Mouse (Mus musculus) heart, adult 2 months (tissue): ENCODE measurements around the gene Grid2. TPM values are rescaled to one million over a fixed set of nuclear protein-coding genes. Genes with fewer than 3 reads are reported as not detected.

Source experiments
- DNase-seq, 2 experiments: peaks; one replicate each; pipeline ENCODE4 v3.0.0; 2021
- H3K27ac ChIP-seq: fragments of 200-600 bp; 2 replicates; pipeline ENCODE4 v1.8.1; 2022
- H3K27me3 ChIP-seq: fragments of 200-500 bp; 2 replicates; pipeline ENCODE4 v1.6.1; 2012; ENCODE audit warnings: mild to moderate bottlenecking, low read length, inconsistent platforms, mixed read lengths; ENCODE audit not compliant: control insufficient read depth, insufficient read depth
- H3K36me3 ChIP-seq: fragments of 200-500 bp; 2 replicates; pipeline ENCODE4 v1.6.1; 2012; ENCODE audit warnings: low read length, inconsistent platforms; ENCODE audit not compliant: control insufficient read depth, insufficient read depth
- H3K4me1 ChIP-seq: fragments of 200-500 bp; 2 replicates; pipeline ENCODE4 v1.6.1; 2011; ENCODE audit warnings: low read length; ENCODE audit not compliant: control insufficient read depth, insufficient read depth
- H3K4me3 ChIP-seq: fragments of 200-600 bp; 2 replicates; pipeline ENCODE4 v1.8.1; 2022
- H3K79me2 ChIP-seq: fragments of 200-500 bp; replicated peaks from 2 replicates; pipeline ENCODE4 v1.6.1; 2012; ENCODE audit warnings: mild to moderate bottlenecking, inconsistent platforms, low read length, moderate library complexity, mixed read lengths; ENCODE audit not compliant: control insufficient read depth, insufficient read depth
- H3K9ac ChIP-seq: fragments of 200-500 bp; 2 replicates; pipeline ENCODE4 v1.6.1; 2012; ENCODE audit warnings: low read depth, mild to moderate bottlenecking, control low read depth, inconsistent platforms, low read length, mixed read lengths
- CTCF ChIP-seq: fragments of 200-600 bp; IDR thresholded peaks from 2 replicates; pipeline ENCODE4 v1.8.1; 2022; ENCODE audit warnings: antibody characterized with exemption, mild to moderate bottlenecking, moderate library complexity
- EP300 ChIP-seq: fragments of 200-500 bp; IDR thresholded peaks from 2 replicates; pipeline ENCODE4 v1.6.1; 2011; ENCODE audit warnings: low read depth, low read length, control low read depth; ENCODE audit not compliant: insufficient read depth
- POLR2A ChIP-seq: fragments of 200-500 bp; IDR thresholded peaks from 2 replicates; pipeline ENCODE4 v1.6.1; 2011; ENCODE audit warnings: mild to moderate bottlenecking, low read depth, low read length, control low read depth; ENCODE audit not compliant: insufficient read depth
- WGBS: fragments of 180-500 bp; shearing (Covaris S2); methylation state at CpG from one replicate; pipeline ENCODE4 v1.1.7; 2018; 5-methylcytosine and 5-hydroxymethylcytosine counted together
- intact Hi-C: fragments of 180-260 bp; cut with DNase I; formaldehyde crosslinking; loops from one replicate; pipeline ENCODE4 v1.15.1; 2025
- polyA plus RNA-seq: library from polyadenylated mRNA; depleted of rRNA; stranded (reverse); fragments of >200 nt; gene quantifications from 2 replicates; pipeline ENCODE4 v1.2.3, GENCODE M21; 2012
- total RNA-seq, 2 experiments: library from RNA; stranded (reverse); gene quantifications; 2 replicates each; pipeline ENCODE4 v1.2.3; 2021

Grid2 gene
- total and polyA plus RNA-seq, 3 experiments, result 0.05 to 0.08 TPM; not detected in 1

GRCm38 (mm10) chr6:63259764-63260163 is 4.1 kb downstream of the Grid2 start:
- no peaks in the 10 kb centered on the region for H3K4me1 ChIP-seq
- no peaks in the 10 kb centered on the region for H3K79me2 ChIP-seq
- no peak overlapping the region for H3K9ac ChIP-seq
- TF ChIP-seq POLR2A, result no peak
- TF ChIP-seq EP300, result no peak
- TF ChIP-seq CTCF, result no peak
- H3K27me3 ChIP-seq, result peaks cover 12% of the 10 kb centered on the region
- DNase-seq, result no peak
- no peak overlapping the region for H3K27ac ChIP-seq
- intact Hi-C loops, result no loop called here
- no peak overlapping the region for H3K4me3 ChIP-seq
- WGBS, result 67% methylated on average over 9 of the region's 9 CpGs
- no peaks in the 10 kb centered on the region for H3K36me3 ChIP-seq

GRCm38 (mm10) chr6:63284419-63284818 is 28.7 kb downstream of the Grid2 start:
- DNase-seq, result no peak
- Histone ChIP-seq H3K4me3 (no peak overlapping the region), H3K79me2 (no peaks in the 10 kb centered on the region), H3K27ac (no peak overlapping the region), H3K27me3 (no peaks in the 10 kb centered on the region), H3K9ac (no peak overlapping the region), H3K4me1 (no peaks in the 10 kb centered on the region), H3K36me3 (no peaks in the 10 kb centered on the region)
- WGBS, result 67% methylated on average over 1 of the region's 1 CpGs
- intact Hi-C loops, result no loop called here
- no peak for TF ChIP-seq CTCF
- no peak for TF ChIP-seq POLR2A
- no peak for TF ChIP-seq EP300

GRCm38 (mm10) chr6:63342438-63343004 is 86.8 kb downstream of the Grid2 start:
- Histone ChIP-seq H3K9ac (no peak overlapping the region), H3K27me3 (no peaks in the 10 kb centered on the region), H3K36me3 (no peaks in the 10 kb centered on the region), H3K27ac (no peak overlapping the region), H3K4me3 (no peak overlapping the region), H3K79me2 (no peaks in the 10 kb centered on the region), H3K4me1 (no peaks in the 10 kb centered on the region)
- DNase-seq, result no peak
- WGBS, result 72% methylated on average over 3 of the region's 3 CpGs
- TF ChIP-seq CTCF (no peak), POLR2A (no peak)
- intact Hi-C loops, result no loop called here

GRCm38 (mm10) chr6:63347015-63347414 is 91.3 kb downstream of the Grid2 start:
- H3K27ac ChIP-seq, result no peak overlapping the region
- H3K36me3 ChIP-seq, result no peaks in the 10 kb centered on the region
- intact Hi-C loops, result no loop called here
- H3K4me1 ChIP-seq, result no peaks in the 10 kb centered on the region
- no peak for TF ChIP-seq CTCF
- no peak for TF ChIP-seq EP300
- no peak for TF ChIP-seq POLR2A
- no peak overlapping the region for H3K4me3 ChIP-seq
- DNase-seq, result no peak
- 81% methylated on average over 1 of the region's 1 CpGs for WGBS
- H3K27me3 ChIP-seq, result no peaks in the 10 kb centered on the region
- H3K79me2 ChIP-seq, result no peaks in the 10 kb centered on the region
- H3K9ac ChIP-seq, result no peak overlapping the region

DNA sequence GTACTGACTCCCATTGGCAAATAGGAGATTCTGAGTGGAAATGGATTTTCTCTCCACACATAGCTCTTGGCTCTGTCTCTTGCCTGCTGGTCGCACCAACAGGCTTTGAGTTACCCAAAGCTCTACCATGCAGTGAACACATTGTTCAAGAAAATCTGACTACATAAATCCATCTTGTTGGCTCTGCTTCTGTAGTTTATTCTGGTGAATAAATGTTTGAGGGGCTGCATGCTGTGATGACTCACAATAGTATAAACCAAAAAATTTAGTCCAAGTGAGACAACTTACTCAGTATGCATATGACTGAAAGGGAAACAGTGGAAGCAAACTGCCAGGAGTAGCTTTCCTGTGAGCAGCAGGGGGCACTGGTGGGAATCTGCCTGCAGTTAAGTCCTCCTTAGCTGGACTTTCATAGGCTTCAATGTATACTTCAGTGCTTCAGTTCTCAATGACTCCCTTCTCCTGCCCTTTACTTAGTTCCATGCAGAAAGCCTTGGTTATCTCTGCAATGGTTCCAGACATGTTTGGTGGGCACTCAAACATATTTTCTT is 125.5 kb downstream of the Grid2 start:
- no peak for DNase-seq
- TF ChIP-seq EP300 (no peak), POLR2A (no peak), CTCF (peak; percentile 26)
- H3K4me3 ChIP-seq, result no peak overlapping the region
- no peak overlapping the region for H3K27ac ChIP-seq
- no peaks in the 10 kb centered on the region for H3K27me3 ChIP-seq
- no peaks in the 10 kb centered on the region for H3K79me2 ChIP-seq
- intact Hi-C loops, result no loop called here
- H3K4me1 ChIP-seq, result no peaks in the 10 kb centered on the region
- H3K36me3 ChIP-seq, result no peaks in the 10 kb centered on the region
- WGBS, result 70% methylated on average over 1 of the region's 1 CpGs
- H3K9ac ChIP-seq, result no peak overlapping the region

- DNase-seq, result no peak
- Histone ChIP-seq H3K9ac (no peak overlapping the region), H3K27ac (no peak overlapping the region), H3K4me3 (no peak overlapping the region), H3K4me1 (no peaks in the 10 kb centered on the region), H3K36me3 (no peaks in the 10 kb centered on the region), H3K27me3 (no peaks in the 10 kb centered on the region), H3K79me2 (no peaks in the 10 kb centered on the region)
- WGBS, result 69% methylated on average over 3 of the region's 3 CpGs
- intact Hi-C loops, result no loop called here
- TF ChIP-seq POLR2A (no peak), EP300 (no peak), CTCF (no peak)
Observed at GRCm38 (mm10) chr6:63401698-63402097, 146.0 kb downstream of the Grid2 start.
